Mouse (Mus musculus) intestine, embryonic 15.5 days (tissue): ENCODE data around the gene Nr4a3. TPM values are rescaled to one million over a fixed set of nuclear protein-coding genes. Genes with fewer than 3 reads are reported as not detected.

Experiments used
- ATAC-seq: fragments of 200-750 bp; cut with Nextera tagmentation; 2 replicates; pipeline ENCODE4 v1.8.0; 2017; ENCODE audit warnings: moderate TSS enrichment, moderate library complexity
- H3K27ac ChIP-seq: fragments of 300-500 bp; sonication (generic); 2 replicates; pipeline ENCODE4 v1.5.1; 2015; ENCODE audit warnings: mild to moderate bottlenecking, inconsistent platforms
- H3K27me3 ChIP-seq: fragments of 300-500 bp; sonication (generic); replicated peaks from 2 replicates; pipeline ENCODE4 v1.6.1; 2015; ENCODE audit warnings: inconsistent platforms
- H3K36me3 ChIP-seq: fragments of 300-500 bp; sonication (generic); 2 replicates; pipeline ENCODE4 v1.6.1; 2015; ENCODE audit warnings: inconsistent platforms
- H3K4me1 ChIP-seq: fragments of 300-500 bp; sonication (generic); replicated peaks from 2 replicates; pipeline ENCODE4 v1.6.1; 2015; ENCODE audit warnings: inconsistent platforms
- H3K4me2 ChIP-seq: fragments of 300-500 bp; sonication (generic); replicated peaks from 2 replicates; pipeline ENCODE4 v1.6.1; 2015; ENCODE audit warnings: mild to moderate bottlenecking, inconsistent platforms
- H3K4me3 ChIP-seq: fragments of 300-500 bp; sonication (generic); replicated peaks from 2 replicates; pipeline ENCODE4 v1.5.1; 2015; ENCODE audit warnings: inconsistent platforms
- H3K9ac ChIP-seq: fragments of 300-500 bp; sonication (generic); 2 replicates; pipeline ENCODE4 v1.6.1; 2015; ENCODE audit warnings: inconsistent platforms
- H3K9me3 ChIP-seq: fragments of 300-500 bp; sonication (generic); 2 replicates; pipeline ENCODE4 v1.6.1; 2016; ENCODE audit warnings: inconsistent platforms
- WGBS: fragments of 180-500 bp; shearing (Covaris S2); methylation state at CpG from one replicate; pipeline ENCODE4 v1.1.7; 2015; 5-methylcytosine and 5-hydroxymethylcytosine counted together
- polyA plus RNA-seq: library from polyadenylated mRNA; unstranded; fragments of >200 nt; fragmentation: Nextera tagmentation; extraction: Ambion mirVana; gene quantifications from 2 replicates; pipeline ENCODE4 v1.2.1, GENCODE M21; 2015

The Nr4a3 gene
- polyA plus RNA-seq, 1 experiment from 2014 or later, result 0.23 TPM

DNA sequence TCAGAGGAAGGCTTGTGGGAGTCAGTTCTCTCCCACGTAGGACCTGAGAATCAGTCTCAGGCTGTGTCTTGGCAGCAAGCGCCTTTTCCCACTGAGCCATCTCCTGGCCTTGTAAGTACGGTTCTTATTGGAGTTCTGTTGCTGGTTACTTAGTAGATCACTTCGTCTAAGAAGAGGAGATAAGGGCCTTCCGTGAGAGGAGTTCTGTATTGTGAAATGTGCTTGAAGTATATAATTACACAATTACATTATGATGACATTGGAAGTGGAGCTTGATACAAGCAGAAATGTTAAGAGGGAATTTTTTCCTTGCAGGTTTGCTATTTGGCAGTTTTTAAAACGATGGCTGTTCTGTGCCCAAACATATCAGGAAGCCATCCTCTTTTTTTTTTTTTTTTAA is 85.4 kb downstream of the Nr4a3 start:
- H3K4me2 ChIP-seq, result no peak overlapping the region
- no peaks in the 10 kb centered on the region for H3K36me3 ChIP-seq
- no peaks in the 10 kb centered on the region for H3K4me1 ChIP-seq
- no peak overlapping the region for H3K9ac ChIP-seq
- H3K9me3 ChIP-seq, result no peaks in the 10 kb centered on the region
- WGBS, result 84% methylated on average over 6 of the region's 6 CpGs
- ATAC-seq, result no peak
- no peaks in the 10 kb centered on the region for H3K27me3 ChIP-seq
- H3K27ac ChIP-seq, result no peak overlapping the region
- H3K4me3 ChIP-seq, result no peak overlapping the region

DNA sequence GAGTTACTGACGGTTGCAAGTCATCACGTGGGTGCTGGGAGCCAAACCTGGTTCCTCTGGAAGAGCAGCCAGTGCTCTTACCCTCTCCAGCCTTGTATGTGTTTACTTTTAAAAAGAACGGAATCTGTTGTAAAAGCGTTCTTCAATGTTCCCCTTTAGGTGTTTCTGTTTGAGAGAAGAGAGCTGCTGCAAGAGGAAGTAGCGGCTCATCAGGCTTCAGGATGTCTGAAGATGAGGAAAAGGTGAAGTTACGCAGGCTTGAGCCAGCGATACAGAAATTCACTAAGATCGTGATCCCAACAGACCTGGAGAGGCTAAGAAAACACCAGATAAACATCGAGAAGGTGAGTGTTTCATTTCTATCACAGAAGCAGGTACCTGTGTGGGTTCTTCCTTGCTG is 86.7 kb downstream of the Nr4a3 start:
- Histone ChIP-seq H3K27ac (no peak overlapping the region), H3K27me3 (no peaks in the 10 kb centered on the region), H3K4me3 (no peak overlapping the region), H3K36me3 (no peaks in the 10 kb centered on the region), H3K9ac (no peak overlapping the region), H3K4me2 (no peak overlapping the region), H3K4me1 (no peaks in the 10 kb centered on the region), H3K9me3 (no peaks in the 10 kb centered on the region)
- no peak for ATAC-seq
- 87% methylated on average over 9 of the region's 9 CpGs for WGBS

DNA sequence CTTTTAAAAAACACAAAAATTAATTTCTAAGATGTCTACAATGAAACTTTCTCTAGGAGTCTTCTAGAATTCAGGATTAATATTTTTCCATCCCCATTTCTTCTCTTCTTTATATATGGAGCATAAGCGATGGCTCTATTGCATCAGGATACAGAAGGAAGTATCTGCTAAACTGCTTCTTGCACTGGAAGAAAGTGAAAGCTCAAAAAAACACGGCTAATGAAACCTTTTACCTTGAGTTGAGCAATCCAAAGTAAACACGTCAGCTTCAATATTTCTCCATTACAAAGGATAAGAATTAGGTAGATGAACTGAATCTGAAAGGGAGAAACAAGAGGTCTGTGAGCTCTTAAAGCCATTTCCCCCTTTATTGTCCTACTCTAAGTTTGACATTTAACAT is 87.8 kb downstream of the Nr4a3 start:
- Histone ChIP-seq H3K36me3 (no peaks in the 10 kb centered on the region), H3K4me3 (no peak overlapping the region), H3K9me3 (no peaks in the 10 kb centered on the region), H3K27ac (no peak overlapping the region), H3K9ac (no peak overlapping the region), H3K4me1 (no peaks in the 10 kb centered on the region), H3K27me3 (no peaks in the 10 kb centered on the region), H3K4me2 (no peak overlapping the region)
- 74% methylated on average over 3 of the region's 3 CpGs for WGBS
- no peak for ATAC-seq

Other genes starting within 250 kb of the Nr4a3 start
- gene Stx17, start 79.8 kb downstream of the Nr4a3 start, polyA plus RNA-seq, result 25.6 and 27.1 TPM in 2 replicates
- gene Erp44, start 234.4 kb downstream of the Nr4a3 start, polyA plus RNA-seq, result 99.6 and 110 TPM in 2 replicates
- 6.6 and 6.8 TPM in 2 replicates for gene Invs, start 234.6 kb downstream of the Nr4a3 start, polyA plus RNA-seq